Mouse (Mus musculus) gastrocnemius, adult 18-20 months (tissue): ENCODE measurements around the gene Rmdn3. TPM values are rescaled to one million over a fixed set of nuclear protein-coding genes. Genes with fewer than 3 reads are reported as not detected.
A peak's percentile ranks its signal among the peaks of the same experiment; 100 is the strongest.

ENCODE experiments used
- DNase-seq: peaks from one replicate; pipeline ENCODE4 v3.0.0; 2021; ENCODE audit warnings: low spot score
- total RNA-seq, 2 experiments: library from RNA; stranded (reverse); gene quantifications; 2 replicates each; pipeline ENCODE4 v1.2.3; 2021

Gene Rmdn3
- total RNA-seq, 2 experiments from 2014 or later = 3.4 to 4.9 TPM

DNA sequence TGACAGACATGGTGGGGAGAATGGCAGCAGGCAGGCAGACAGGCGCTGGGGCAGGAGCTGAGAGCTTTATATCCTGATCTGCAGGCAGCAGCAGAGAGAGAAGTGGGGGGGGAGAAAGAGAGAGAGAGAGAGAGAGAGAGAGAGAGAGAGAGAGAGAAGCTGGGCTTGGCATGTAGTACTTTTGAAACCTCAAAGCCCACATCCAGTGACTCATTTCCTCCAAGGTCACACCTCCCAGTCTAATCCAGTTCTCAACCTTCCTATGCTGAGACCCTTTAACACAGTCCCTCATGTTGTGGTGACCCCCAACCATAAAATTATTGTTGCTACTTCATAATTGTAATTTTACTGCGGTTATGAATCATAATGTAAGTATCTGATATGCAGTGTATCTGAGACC, 13.4 kb upstream of the Rmdn3 start:
- no peak for DNase-seq

DNA sequence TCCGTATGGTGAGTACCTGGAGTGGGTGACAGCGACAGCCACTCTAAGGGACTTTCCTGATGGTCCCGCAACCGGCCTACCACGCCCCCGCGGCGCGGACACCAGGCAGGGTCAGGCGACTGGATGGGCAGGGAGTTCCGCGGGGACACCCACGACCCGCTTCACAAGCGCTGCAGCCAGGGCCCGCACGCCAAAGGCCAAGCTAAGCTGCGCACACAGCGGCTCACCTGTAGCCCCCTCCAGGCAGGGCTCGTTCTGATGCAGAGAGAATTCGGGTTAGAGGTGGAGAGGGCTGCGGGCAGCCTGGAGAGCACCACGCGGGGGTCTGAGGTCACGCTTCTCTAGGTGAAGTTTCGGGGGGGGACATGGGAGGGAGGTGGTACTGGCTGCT, 11.0 kb upstream of the Rmdn3 start:
- no peak for DNase-seq

DNA sequence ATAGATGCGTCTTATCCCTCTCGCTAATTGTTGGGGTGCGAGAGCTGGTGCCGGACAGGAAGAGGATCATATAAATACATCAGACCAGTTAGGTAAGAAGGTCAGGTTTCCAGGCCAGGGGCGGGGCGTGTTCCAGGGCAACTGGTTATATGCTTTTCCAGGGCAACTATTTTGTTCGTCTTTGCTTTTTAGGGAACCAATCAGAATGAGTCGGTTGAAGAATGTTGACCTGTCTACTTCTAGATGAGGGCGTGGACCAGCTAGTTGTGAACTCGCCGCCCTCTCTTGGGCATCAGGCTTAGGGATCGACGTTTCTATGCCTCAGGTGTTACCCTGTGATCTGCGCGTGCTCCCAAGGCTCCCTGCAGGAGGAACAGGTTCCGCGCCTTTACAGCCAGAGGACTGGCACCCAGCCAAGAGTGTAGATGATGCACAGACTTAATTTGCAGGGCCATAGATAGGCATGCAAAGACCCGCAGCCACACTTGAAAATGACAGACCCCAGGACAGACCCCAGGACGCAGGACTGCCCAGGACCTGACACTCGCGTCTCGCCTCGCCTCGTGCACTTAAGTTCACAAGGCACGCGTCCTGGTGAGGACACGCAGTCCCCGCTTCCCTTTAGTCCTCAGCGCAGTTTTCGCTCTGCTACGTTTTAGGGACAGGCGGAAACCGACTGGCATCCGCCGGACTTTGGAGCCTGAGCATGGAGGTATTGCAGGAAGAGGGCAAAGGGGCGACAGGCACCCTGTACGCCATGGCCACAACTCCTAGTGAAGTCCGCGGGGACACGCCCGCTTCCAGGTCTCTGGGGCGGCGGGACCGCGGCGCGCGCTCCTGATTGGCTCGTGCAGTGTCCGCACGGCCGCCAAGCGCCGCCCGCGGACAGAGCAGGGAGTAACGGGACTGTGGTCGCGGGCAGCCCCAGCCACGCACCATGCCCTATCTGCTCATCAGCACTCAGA, 10.3 kb upstream of the Rmdn3 start, which contains the start of gene Gchfr:
Gene Gchfr (plus strand): TSS at position 873 of the 965 bp plus-strand sequence.
- DNase-seq = peak; percentile 36

GRCm38 (mm10) chr2:119165401-119165800, 8.6 kb upstream of the Rmdn3 start:
- no peak for DNase-seq

- DNase-seq = no peak
Measured at GRCm38 (mm10) chr2:119163999-119164398, 7.2 kb upstream of the Rmdn3 start.

GRCm38 (mm10) chr2:119163135-119163534, 6.3 kb upstream of the Rmdn3 start:
- DNase-seq = no peak

DNA sequence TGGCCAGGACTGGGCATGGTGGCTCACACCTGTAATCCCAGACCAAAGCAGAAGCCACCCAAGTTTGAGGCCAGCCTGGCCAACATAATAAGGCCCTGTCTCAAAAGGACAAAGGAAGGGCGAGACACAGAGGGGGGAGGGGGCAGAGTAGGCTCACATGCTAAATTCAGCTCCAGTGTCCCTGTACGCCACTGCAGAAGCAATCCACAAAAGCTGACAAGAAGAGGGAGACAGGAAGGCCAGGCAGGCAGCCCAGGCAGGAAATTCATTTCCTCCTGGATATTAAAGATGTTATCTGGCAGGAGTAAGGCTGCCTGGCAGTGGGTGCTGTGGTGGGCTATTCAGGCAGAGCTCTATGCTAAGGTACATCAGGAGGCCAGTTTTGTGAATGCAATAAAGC, 4.4 kb upstream of the Rmdn3 start:
- DNase-seq = no peak

GRCm38 (mm10) chr2:119157836-119158235, 1.0 kb upstream of the Rmdn3 start:
- DNase-seq = no peak

GRCm38 (mm10) chr2:119156081-119156680, 653 bp downstream of the Rmdn3 start:
- DNase-seq = no peak

DNA sequence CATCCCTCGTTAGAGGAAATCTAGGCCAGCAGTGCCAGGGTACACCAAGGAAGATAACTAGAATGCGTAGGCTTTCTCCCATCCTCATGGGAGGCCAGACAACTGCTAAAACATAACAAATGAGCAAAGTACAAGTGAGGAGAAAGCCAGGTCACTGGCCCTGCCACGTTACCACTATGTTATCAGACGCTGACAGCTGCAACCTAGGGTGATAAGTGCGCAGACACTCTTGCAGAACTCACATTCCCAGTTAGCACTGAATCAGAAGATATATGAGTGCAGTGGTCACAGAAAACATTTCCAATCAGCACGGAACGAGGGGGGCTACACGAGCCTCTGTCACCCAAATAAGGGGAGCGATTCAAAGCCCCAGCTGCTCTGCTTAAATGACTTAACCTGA, 1.4 kb downstream of the Rmdn3 start:
- DNase-seq = no peak

DNA sequence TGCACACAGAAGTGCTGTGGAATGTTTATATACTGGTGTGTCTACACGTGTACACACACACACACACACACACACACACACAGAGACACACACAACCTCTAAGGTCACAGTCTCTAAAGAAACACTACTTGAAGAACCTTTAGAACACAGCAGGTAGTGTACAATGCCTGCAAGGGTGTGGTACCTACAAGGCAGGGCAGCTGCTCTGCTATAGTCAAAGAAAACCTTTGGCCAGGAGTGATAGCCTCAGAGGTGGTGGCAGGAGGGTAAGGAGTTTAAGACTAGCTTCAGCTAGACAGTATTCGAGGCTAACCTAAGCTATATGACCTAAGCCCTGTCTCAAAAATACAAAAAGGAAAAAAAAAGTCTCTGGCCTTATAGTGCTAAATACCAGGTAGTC, 2.2 kb downstream of the Rmdn3 start:
- DNase-seq = no peak

- DNase-seq = no peak
Measured at GRCm38 (mm10) chr2:119152255-119152654, 4.6 kb downstream of the Rmdn3 start.

DNA sequence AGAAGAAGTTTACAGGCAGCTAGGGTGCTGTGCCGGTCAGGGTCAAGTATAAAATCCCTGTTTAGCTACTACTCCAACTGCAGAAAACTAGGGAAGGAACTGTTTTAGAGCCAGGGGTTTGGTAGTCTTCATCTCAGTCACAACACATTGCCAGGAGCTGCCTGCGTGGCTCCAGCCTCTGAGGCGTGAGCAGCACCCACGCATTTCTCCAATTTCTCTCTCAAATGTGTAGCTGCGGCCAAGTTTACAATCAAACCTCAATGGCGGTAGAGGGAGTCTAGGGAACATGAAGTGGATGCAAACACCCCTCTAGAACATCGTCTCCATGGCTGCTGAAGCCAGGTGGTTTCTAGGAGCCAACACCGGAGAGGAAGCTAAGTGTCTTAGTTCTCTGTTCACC, 9.1 kb downstream of the Rmdn3 start:
- no peak for DNase-seq

GRCm38 (mm10) chr2:119147160-119147678, 9.6 kb downstream of the Rmdn3 start:
- no peak for DNase-seq

DNA sequence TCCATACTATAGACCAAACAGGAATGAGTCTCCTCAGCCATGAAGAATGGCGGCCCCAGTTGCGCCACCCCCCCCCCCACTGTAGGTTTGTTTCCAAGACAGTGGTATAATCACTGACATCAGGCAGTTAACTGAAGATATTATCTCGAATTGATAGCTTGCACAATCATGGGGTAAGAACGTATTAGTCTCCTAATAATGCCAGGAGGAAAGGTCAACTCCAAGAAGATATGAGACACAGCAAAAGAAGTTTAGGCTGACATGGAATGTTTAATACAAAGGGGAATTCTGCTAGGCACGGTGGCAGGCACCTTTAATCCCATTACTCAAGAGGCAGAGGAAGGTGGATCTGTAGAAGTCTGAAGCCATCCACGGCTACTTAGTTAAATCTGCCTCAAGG, 10.4 kb downstream of the Rmdn3 start:
- DNase-seq = no peak

GRCm38 (mm10) chr2:119145199-119145598, 11.6 kb downstream of the Rmdn3 start:
- no peak for DNase-seq

- no peak for DNase-seq
Measured at GRCm38 (mm10) chr2:119136346-119136898, 20.4 kb downstream of the Rmdn3 start.

GRCm38 (mm10) chr2:119113121-119113925, 43.5 kb downstream of the Rmdn3 start:
- DNase-seq = no peak

GRCm38 (mm10) chr2:119112438-119113112, 44.3 kb downstream of the Rmdn3 start, which contains the start of gene Rad51:
TSS of gene Rad51 (plus strand) at chr2:119112793.
- DNase-seq = peak; percentile 84

DNA sequence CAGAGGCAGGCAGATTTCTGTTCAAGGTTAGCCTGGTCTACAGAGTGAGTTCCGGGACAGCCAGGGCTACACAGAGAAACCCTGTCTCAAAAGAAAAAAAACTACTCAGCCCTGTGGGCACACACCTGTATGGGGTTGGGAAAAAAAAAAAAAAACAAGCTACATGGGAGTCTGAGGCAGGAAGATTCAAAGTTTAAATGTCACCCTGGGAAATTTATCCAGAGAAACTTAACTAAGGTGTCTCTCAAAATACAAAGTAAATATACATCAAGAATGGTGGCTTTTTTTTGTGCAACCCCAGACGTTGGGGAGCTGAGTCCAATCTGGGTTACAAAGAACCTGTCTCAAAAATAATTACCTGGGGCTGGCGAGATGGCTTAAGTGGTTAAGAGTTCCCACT, 45.8 kb downstream of the Rmdn3 start:
- no peak for DNase-seq

DNA sequence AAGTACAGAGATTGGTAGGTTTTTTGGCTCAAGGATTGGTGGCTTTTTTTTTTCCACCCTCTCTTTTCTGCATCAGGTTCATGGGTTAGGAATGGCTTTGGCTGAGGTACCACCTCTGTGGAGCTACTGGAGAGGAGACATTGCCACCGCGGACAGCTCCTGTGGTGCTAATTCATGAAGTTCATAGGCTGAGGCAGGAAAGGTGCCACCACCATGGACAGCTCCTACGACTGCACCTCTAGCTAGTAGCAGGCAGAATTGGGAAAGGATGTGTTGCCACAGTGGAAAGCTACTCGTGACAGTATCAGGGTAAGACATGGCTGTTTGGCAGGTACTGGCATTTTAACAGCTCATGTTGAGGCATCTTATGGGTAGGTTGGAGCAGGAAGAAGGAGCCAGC, 48.3 kb downstream of the Rmdn3 start:
- DNase-seq = no peak
